Mouse (Mus musculus) adrenal gland, postnatal 14 days (tissue): ENCODE measurements around the gene Tas2r134. TPM values are rescaled to one million over a fixed set of nuclear protein-coding genes. Genes with fewer than 3 reads are reported as not detected.

Experiments used
- DNase-seq: peaks from one replicate; pipeline ENCODE4 v3.0.0; 2021; ENCODE audit warnings: mixed read lengths
- total RNA-seq: library from RNA; stranded (reverse); gene quantifications from 2 replicates; pipeline ENCODE4 v1.2.3, GENCODE M21; 2021

The Tas2r134 gene
- total RNA-seq, 1 experiment from 2014 or later, result not detected

DNA sequence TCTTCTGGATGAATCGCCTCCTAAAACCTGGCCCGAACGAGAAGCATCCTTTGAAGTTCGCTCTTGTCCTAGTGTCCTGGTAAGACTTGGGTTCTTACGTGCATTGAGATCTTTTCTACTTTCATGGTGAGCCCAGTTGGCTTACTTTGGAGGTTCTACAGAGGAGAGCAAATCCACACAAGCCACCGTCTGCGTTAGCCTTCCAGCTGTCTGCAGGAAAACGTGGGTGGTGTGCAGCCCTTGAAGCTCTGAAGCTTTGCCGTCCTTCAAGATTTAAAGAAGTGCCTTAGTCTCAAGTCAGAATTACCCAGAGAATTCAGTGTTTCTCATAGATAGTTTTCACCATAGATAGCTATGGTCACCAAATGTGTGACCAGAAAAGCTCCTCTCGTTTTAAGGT lies 24.8 kb downstream of the Tas2r134 start:
- DNase-seq, result no peak

DNA sequence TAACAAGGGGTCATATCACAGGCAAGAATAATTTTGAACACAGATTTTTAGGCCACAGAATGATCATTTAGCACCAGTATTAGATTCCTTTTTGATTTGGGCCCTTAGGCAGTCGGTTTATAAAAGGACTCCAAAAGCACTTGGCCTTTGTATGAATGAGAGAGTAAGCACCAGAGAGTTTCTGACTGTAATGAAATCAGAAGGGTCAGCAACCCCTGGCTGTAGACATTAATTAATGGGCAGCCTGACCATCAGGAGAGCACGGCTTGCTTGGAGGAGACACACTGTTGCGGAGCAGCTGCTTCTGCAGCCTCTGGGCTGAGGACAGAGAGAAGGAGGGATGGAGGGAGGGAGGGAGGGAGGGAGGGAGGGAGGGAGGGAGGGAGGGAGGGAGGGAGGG lies 30.4 kb downstream of the Tas2r134 start:
- DNase-seq, result no peak

DNA sequence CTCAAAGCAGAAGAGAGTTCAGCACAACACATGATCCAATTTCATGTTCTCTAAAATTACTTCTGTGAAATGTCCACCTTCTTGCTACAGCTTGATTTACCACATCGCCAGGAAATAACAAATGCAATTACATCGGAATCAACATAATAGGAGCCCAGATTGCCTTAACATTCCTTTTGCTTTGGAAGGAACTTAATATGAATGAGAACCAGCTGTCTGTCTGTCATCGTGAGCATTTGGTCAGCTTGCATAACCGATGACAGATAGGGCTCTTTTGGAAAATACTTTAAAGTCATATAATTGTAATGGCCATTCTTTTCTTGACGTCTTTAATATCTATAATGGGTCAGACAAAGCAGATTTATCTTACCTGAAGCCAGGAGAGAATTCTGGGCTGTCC lies 31.0 kb downstream of the Tas2r134 start:
- no peak for DNase-seq

DNA sequence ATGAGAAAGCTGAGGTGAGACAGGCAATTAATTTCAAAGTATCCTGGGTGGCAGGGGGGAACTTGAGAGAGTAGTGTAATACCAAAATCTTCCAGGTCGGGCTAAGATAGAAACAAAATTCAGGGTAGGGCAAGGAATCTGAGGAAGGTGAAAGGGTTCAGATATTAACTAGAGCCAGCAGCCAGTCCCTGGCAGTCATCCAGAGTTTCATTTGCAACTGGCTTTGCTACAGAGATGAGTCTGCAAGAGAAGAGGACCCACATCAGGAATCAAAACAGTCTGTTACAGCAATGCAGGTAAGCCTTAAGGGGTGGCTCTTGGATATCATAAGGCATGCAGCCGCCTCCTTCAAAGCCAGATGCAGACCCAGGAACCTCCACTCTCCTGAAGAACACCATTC lies 47.0 kb downstream of the Tas2r134 start:
- DNase-seq, result peak; percentile 70
